Mouse (Mus musculus) gastrocnemius, adult 2 months (tissue): Measurements from ENCODE around the gene Cort. TPM values are rescaled to one million over a fixed set of nuclear protein-coding genes. Genes with fewer than 3 reads are reported as not detected.
A peak's percentile ranks its signal among the peaks of the same experiment; 100 is the strongest.
"Not testable (repeated sequence)": the region's sequence is repeated elsewhere in the genome, so short reads cannot be mapped to it uniquely, and the experiment has no call there.

Source experiments
- DNase-seq: peaks from one replicate; pipeline ENCODE4 v3.0.0; 2022
- H3K27ac ChIP-seq: fragments of 200-600 bp; 2 replicates; pipeline ENCODE4 v1.8.1; 2022; ENCODE audit warnings: mild to moderate bottlenecking
- H3K4me3 ChIP-seq: fragments of 200-600 bp; 2 replicates; pipeline ENCODE4 v1.8.1; 2022; ENCODE audit warnings: mild to moderate bottlenecking, moderate library complexity
- CTCF ChIP-seq: fragments of 200-600 bp; IDR thresholded peaks from 2 replicates; pipeline ENCODE4 v1.8.1; 2022; ENCODE audit warnings: antibody characterized with exemption, mild to moderate bottlenecking, moderate library complexity
- intact Hi-C: fragments of 180-260 bp; cut with DNase I; formaldehyde crosslinking; loops from one replicate; pipeline ENCODE4 v1.15.1; 2025
- long read RNA-seq, 2 experiments: library from polyadenylated mRNA; stranded (forward); transcript quantifications; one replicate each; pipeline ENCODE4 v2.0.0; 2021
- total RNA-seq, 2 experiments: library from RNA; stranded (reverse); gene quantifications; 2 replicates each; pipeline ENCODE4 v1.2.3; 2021

The Cort gene
- under 1 TPM; 0.36 to 0.51 TPM for total RNA-seq
- long read RNA-seq, experiment 1 = 0 reads
- long read RNA-seq, experiment 2 = 0 reads

DNA sequence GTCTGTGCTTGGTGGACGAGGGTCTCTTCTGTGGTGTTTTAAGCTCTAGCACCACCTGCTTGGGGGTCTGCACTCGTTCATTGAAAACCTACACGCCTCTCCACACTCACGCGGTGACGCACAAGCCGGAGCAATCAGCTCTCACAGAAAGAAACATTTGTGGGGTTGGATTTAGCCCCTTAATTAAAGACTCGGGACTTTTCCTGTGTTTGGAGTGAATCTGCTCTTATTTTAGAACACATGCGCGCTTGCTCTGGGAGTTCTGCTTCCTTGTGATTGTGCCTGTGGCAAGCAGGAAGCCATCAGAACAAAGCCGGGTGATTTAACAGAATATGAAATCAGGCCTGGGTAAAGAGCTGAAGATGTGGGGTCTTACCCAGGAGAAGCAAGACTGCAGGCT lies at the start of gene Cort:
Cort (minus strand) TSS at position 101 of the 400 bp plus-strand sequence.
- TF ChIP-seq CTCF = no peak
- H3K4me3 ChIP-seq = no peak within 1 kb of the TSS
- no peak for DNase-seq
- H3K27ac ChIP-seq = no peak within 1 kb of the TSS
- intact Hi-C loops = no loop called here

DNA sequence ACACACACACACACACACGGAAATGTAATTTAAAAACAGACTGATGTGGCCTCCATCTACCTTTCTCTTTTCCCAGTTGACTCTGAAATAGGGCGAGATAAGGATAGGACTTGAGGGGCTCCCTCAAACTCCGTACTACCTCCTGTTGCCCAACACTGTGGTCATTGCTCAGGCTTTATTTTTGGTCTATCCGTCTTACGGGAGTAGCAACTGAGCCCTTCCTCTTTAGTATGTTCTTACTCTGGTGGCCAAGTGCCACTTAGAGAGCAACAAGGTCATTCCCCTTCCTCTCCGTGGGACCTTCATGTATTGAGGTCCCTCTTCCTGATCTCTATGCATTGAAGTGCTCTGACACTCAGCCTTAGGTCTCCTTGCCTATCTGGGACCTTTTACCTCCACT lies 47.1 kb upstream of the Cort start:
- H3K4me3 ChIP-seq = no peak overlapping the region
- peak; percentile 25 for DNase-seq
- intact Hi-C loops = no loop called here
- H3K27ac ChIP-seq = peak overlapping the region; percentile 40; the same call in 1 of the 2 replicates
- no peak for TF ChIP-seq CTCF

DNA sequence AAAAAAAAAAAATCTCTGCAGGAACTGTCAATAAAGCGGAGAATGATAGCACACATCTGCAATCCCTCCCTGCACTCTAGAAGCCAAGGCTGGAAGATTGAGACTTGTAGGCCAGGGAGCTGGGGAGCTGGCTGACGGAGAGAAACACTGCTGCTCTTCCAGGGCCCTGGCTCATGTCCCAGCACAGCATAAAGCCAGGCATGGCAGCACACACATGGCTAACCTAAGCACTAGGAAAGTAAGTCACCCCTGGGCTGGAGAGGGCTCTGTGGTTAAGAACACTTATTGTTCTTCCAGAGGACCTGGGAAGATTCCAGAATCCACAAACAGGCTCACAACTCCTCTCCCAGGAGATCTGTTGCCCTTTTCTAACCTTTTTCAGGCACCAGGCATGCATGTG lies 46.1 kb upstream of the Cort start:
- no peak for TF ChIP-seq CTCF
- intact Hi-C loops = no loop called here
- H3K4me3 ChIP-seq = no peak overlapping the region
- DNase-seq = peak; percentile 88
- peak overlapping the region; percentile 80 for H3K27ac ChIP-seq

DNA sequence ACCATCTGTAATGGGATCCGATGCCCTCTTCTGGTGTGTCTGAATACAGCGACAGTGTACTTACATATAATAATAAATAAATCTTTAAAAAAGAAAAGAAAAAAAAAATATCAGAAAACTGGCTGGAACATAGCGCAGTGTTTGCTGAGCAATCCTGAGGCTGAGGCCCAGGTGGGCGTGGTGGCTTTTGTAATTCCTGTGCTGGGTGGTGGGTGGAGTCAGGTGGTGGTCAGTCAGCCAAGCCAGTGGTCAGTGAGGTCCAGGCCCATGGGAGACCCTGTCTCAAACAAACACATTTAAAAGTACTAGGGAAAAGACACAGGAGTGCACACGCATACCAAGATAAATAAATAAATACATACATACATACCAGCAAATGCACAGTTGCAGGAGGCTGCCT lies 45.5 kb upstream of the Cort start:
- H3K27ac ChIP-seq = peak overlapping the region; percentile 80
- H3K4me3 ChIP-seq = no peak overlapping the region
- intact Hi-C loops = no loop called here
- no peak for TF ChIP-seq CTCF
- DNase-seq = peak; percentile 83

DNA sequence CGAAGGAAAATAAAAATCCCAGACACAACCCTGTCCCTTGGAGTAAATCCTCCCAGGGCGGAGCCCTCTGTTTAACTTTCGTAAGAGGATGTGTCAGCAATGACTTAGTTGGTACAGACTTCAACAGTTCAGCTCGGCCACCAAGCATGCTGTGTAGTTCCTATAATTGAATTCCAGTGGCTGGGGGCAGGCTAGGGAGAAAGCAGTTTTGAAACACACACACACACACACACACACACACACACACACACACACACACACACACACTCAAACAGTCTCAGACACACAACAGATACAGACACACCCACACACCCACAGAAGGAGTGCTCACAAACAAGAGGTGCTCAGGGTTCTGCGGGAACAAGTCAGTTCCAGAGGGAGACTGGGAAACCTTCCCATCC lies 45.0 kb upstream of the Cort start:
- Histone ChIP-seq H3K27ac (peak overlapping the region; percentile 80), H3K4me3 (no peak overlapping the region)
- peak; percentile 52 for DNase-seq
- intact Hi-C loops = no loop called here
- TF ChIP-seq CTCF = no peak

DNA sequence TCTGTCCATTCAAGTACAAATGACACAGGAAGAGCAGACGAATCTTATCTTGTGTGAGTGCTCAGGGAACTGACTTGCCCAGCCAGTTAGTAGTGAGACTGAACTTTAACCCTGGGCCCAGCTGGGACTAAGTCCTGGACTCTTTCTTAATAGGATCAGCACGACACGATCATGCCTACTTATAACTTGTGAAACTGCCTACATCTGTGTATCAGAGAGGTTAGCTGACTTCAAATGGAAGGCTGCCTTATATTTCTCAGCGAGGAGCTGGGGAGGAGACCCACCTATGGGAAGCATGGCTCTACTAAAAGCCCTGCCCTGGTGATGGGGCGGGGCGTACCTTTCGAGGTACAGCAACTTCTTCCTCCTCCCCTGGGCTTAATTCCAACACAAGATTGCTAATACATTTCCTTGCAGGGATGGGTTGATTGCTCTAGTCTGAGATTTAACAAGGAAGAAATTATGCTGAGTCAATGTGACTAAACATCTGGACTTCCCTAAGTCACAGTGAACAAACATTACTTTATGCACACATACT lies 43.9 kb upstream of the Cort start:
- no peak for TF ChIP-seq CTCF
- Histone ChIP-seq H3K27ac (peak overlapping the region; percentile 77), H3K4me3 (no peak overlapping the region)
- DNase-seq = peak; percentile 16
- intact Hi-C loops = no loop called here

DNA sequence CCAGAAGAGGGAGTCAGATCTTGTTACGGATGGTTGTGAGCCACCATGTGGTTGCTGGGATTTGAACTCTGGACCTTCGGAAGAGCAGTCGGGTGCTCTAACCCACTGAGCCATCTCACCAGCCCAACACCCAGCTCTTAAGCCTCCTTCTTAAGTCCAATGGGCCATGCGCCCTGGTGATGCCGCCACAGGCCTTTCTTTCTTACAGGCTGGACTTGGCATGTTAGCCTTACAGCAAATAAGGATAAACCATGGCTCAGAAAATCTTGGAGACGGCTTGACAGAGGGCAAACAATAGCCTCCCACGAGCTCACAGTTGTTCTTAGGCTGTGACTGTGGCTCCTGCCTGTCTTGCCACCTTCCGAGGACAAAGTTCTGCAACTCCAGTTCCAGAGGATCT lies 43.4 kb upstream of the Cort start:
- peak overlapping the region; percentile 77 for H3K27ac ChIP-seq
- intact Hi-C loops, DNase-seq, H3K4me3 ChIP-seq: not testable (repeated sequence)

DNA sequence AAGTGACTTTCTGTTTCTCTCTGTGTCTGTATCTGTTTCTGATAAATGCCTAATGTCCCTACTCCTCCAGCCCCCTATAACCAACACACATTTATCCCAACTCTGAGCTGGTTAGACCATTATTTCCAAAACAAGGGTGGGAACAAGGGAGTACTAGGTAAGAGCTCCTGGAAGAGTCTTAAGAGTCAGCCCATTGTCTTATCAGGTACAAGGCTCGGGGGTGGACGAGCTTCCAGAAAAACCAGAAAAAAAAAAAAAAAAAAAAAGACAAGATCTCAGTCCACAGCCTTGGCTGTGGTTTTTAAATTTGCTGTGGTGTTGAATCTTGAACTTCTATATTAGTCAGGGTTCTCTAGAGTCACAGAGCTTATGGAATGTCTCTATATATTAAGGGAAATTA lies 41.5 kb upstream of the Cort start:
- intact Hi-C loops = no loop called here
- Histone ChIP-seq H3K4me3 (peak overlapping the region; percentile 99; the same call in 1 of the 2 replicates), H3K27ac (no peak overlapping the region; the same call in 1 of the 2 replicates)
- DNase-seq = no peak
- TF ChIP-seq CTCF = no peak

DNA sequence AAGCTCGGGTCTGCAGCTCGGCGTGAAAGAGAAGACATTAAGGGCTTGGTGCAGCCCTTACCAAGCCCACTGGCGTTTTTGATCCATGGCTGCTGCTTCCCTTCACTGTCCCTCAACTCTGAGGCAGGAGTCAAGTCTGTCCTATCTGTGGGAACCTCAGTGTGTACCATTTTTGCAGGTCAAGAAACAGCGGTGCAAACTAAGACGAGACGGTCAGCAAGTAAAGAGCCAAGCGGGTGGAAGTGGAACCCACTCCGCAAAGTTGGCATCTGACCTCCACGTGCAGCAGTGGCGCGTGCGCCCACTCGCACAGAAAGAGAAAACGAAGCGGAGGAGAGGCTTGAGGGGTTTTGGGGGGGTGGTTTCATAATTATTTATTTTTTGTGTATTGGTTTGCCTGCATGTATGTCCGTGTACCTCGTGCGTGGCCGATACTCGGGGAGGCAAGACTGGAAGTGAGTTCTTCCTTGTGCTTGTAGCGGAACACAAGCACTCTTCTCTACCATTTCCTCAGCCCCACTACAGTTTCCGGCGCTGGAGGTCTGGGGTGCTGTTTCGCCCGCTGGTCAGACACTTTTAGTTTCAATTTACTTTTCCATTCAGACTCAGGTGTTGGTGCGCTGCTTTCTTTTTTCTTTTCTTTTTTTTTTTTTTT lies 40.5 kb upstream of the Cort start:
- Histone ChIP-seq H3K4me3 (peak overlapping the region; percentile 99), H3K27ac (peak overlapping the region; percentile 95)
- peak; percentile 55 for DNase-seq
- no peak for TF ChIP-seq CTCF
- intact Hi-C loops = no loop called here

DNA sequence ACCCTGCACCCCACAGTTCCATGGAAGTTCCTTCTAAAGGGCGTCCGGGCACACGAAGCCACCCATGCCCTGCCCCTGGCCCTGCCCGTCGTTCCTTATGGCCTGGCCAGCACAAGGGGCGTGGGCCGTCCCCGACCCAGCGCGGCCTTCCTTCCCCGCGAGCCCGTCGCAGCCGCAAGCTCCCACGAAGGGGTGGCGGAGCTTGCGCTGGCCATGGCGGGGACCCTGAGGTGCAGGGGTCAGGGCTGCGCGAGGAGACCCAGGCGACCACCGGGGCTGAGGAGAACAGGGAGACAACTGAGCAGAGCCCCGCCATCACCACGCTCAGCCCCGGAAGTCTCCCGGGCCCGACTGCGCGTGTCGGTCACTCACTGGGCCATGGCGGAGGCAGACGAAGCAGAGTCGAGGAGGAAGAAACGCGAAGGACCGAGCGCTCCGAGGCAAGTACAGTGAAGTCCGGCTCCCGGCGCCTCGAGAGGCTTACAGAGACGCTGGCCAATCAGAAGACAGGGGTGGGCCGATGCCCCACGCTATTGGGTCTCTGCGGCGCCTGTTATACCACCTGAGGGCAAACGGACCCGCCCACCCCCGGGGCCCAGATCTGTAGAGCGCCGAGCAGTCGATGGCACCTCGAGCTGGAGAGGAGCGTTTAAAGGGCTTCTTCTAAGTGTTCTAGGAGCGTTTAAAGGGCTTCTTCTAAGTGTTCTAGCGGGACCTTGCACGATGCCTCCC lies 39.8 kb upstream of the Cort start, which contains the start of gene Pgd:
Pgd (minus strand) TSS at position 557 of the 732 bp plus-strand sequence.
- Histone ChIP-seq H3K4me3 (peak within 1 kb of the TSS; percentile 99), H3K27ac (peak within 1 kb of the TSS; percentile 95)
- intact Hi-C loops = no loop called here
- DNase-seq = peak; percentile 98
- TF ChIP-seq CTCF = no peak

DNA sequence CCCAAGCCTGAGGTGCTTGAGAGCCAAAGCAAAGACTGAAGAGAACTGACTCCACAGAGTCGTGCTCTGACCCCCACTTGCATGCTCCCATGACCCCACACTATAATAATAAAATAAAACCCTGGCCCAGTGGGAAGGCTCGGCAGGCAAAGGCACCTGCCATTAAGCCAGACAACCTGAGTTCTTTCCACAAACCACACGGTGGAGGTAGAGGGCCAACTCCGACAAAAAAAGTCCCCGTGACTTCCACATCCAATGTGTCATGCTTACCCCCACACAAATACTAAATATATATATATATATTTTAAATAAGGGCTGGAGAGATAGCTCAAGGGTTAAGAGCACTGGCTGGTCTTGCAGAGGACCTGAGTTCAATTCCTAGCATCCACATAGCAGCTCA lies 37.6 kb upstream of the Cort start:
- H3K27ac ChIP-seq = no peak overlapping the region
- no peak overlapping the region for H3K4me3 ChIP-seq
- intact Hi-C loops = no loop called here
- DNase-seq = no peak
- TF ChIP-seq CTCF = peak; percentile 14; the same call in 1 of the 2 replicates

DNA sequence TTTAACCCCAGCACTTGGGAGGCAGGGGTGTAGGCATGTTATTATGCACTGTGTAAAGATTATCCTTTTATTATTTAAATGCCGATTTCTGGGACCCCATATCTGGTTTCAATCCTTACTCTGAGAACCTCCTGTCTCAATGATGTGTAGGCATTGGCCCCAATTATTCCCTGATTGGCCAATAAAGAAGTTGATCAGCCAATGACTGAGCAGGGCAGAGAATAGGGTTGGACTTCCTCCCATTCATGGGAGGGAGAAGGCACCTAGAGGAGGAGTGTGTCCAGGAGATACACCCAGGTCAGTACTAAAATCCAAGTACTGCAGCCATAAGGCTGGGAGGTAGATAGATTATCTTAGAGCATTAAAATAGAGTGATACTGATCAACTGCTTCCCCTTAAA lies 36.6 kb upstream of the Cort start:
- Histone ChIP-seq H3K4me3 (no peak overlapping the region), H3K27ac (no peak overlapping the region)
- no peak for DNase-seq
- TF ChIP-seq CTCF = no peak
- intact Hi-C loops = no loop called here

DNA sequence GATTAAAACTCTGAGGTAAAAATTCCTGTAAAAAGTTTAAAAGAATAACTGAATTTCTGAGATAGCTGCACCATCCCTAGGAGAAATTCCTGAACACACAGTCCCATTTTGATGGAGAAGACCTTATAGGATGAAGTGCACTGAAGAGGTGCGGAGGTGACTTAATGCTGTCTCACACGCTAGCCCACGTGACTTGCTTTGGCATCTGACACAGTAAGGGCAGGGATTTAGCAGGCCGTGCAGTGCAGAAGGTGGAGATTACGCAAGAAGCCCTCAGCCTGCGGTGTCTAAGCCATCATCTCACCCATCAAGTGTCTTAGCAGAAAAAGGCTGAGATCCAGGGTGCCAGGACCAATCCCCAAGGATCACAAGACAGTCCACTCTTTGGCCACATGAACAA lies 34.6 kb upstream of the Cort start:
- no peak overlapping the region for H3K27ac ChIP-seq
- intact Hi-C loops = no loop called here
- no peak for DNase-seq
- TF ChIP-seq CTCF = no peak
- no peak overlapping the region for H3K4me3 ChIP-seq
